ENCODE assay signal across 1 mouse cellular context in genomic region chr9:53247953-53248397, GRCm38 (mm10).
TF ChIP-seq lines count a peak whose summit lies in the region.

Gene Ddx10 (minus strand): TSS chr9:53248053.

TF ChIP-seq in MEL, 35 proteins besides CTCF, POLR2A, EP300 and RAD21 (continued from another document):
- TF ChIP-seq ELF1 (IDR thresholded peaks at IDR 0.05; ENCODE audit: low read depth, low read length), result peak; percentile 95
- TF ChIP-seq NRF1 (IDR thresholded peaks at IDR 0.05; ENCODE audit: insufficient read depth, low read depth, low read length, poor library complexity, severe bottlenecking), result peak; percentile 96
- peak; percentile 96 for TF ChIP-seq SIN3A (IDR thresholded peaks at IDR 0.05; ENCODE audit: low read length)
